Mouse (Mus musculus) cerebellum, adult 9-10 months (tissue): ENCODE measurements around the gene Cpeb1.
A peak's percentile ranks its signal among the peaks of the same experiment; 100 is the strongest.

Source experiments
- DNase-seq: peaks from one replicate; pipeline ENCODE4 v3.0.0; 2022

Gene Cpeb1

DNA sequence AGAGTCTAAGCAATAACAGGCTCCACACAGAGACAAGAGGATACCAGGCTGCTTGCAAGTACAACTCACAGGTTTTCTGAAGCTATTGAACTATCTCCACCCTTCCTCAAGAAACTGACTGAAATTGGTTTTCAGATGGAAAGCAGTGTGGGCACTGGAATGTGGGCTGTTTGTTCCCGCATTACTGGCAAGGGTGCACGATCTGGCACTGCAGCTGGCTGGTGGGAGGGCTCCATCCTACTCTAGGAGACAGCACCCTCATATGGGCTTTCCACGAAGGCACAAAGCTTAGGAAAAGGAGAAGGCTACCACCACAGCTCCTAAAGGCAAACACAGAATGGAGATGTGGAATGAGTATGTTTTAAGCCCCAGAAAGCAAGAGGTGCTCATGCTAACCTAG is 85.5 kb downstream of the Cpeb1 start:
- no peak for DNase-seq

DNA sequence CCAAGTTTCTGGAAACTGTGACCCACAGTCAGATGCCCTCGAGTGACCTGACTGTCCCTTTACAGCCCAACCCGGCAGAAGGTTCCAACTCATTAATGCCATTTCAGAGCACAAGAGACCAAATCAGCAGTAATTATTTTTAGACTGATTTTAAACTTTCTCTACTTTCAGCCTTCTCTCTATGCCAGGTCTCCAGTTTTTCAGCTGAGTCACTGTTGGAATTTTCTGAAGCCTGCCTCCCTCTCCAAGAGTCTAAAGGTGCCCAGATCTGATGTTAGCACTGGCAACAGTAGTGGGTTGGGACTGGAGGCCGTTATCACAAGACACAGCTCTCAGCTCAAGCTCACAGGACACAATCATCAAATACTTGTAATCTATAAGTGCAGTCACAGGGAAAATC is 87.3 kb downstream of the Cpeb1 start:
- DNase-seq: no peak

DNA sequence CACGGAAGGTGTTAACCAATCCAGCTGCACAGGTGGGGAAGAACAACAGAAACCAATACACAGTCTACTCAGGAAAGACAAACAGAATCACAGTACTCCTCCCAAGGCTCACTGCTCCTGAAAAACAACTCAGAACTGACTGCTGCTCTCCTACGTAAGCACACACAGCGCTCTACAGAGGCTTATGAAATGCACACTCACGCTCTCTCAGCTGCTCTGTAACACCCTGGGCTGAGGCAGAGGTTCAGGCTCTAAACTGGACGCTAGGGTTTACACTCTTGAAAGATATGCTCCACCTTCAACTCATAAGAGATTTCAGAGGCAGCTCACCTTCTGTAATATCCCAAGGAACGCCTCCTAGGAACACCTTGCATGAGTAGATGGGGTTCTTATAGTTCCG is 98.3 kb downstream of the Cpeb1 start:
- no peak for DNase-seq

DNA sequence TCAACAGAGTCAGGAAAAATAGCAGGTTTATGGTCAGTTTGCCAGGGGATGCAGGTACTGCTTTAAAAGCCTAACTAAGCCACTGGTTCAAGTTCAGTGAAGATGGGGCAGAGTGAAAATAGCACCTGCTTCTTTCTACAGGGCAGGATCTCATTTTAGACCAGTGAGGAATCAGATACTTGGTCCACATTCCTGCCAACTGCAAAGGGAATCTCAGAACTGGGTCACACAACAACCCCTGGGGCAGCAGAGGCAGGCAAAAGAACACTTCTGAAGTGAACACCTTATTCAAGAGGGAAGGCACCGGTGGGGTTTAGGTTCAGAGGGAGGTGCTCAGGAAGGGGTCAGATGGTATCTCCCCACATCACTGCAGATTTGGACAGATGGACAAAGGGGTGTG is 98.9 kb downstream of the Cpeb1 start:
- no peak for DNase-seq

DNA sequence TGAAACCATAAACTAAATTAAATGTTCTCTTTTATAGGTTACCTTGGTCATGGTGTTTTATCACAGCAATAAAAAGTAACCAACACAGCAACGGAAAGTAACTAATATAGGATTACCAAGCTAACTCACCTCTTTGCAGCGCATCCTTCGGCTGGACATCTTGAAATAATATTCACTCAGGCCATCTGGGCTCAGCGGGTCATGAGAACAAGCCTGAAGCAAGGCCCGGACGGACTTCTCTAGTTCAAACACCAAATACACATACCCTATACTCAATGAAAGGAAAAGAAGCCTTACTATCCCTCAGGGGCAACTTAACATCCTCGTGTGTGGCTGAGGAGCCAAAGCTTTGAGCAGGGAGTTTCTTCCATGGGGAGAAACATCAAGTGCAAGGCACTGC is 99.5 kb downstream of the Cpeb1 start:
- DNase-seq: no peak

DNA sequence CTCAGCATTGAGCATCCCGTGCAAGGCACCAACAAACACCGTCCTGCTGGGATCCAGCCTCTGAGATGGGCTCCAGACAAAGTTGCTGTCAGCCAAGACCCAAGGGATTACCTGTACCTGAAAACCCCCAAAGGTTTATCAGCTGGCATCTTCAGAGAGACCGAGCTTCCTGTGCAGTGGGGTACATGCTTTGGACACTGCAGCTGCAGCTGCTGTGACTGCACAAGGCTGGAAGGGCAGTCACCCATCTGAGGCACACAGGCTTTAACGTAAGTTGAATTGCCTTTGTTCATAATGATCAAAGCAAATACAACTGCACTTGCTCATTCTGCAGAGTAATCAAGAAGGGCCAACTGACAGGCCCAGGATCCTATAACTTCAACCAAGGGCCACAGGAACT is 103.4 kb downstream of the Cpeb1 start:
- no peak for DNase-seq

DNA sequence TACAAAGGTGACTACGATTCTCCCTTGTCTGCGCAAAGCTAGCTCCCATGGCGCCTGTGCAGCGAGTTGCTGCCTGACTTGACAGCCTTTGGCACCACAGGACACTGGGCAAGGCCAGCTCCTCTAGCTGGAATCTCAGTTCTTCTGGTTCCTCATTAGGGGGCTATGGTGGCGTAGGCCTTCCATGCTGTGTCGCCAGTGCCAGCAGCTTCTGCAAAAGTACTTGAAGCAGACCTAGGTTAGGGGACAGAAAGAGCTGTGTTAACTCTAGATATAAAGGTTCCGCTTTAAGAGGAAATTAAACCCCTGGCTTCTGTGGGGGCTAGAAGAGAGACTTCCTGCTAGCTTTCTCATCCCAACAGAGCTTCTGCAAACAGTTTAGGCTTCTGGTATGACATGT is 107.1 kb downstream of the Cpeb1 start:
- DNase-seq: no peak

DNA sequence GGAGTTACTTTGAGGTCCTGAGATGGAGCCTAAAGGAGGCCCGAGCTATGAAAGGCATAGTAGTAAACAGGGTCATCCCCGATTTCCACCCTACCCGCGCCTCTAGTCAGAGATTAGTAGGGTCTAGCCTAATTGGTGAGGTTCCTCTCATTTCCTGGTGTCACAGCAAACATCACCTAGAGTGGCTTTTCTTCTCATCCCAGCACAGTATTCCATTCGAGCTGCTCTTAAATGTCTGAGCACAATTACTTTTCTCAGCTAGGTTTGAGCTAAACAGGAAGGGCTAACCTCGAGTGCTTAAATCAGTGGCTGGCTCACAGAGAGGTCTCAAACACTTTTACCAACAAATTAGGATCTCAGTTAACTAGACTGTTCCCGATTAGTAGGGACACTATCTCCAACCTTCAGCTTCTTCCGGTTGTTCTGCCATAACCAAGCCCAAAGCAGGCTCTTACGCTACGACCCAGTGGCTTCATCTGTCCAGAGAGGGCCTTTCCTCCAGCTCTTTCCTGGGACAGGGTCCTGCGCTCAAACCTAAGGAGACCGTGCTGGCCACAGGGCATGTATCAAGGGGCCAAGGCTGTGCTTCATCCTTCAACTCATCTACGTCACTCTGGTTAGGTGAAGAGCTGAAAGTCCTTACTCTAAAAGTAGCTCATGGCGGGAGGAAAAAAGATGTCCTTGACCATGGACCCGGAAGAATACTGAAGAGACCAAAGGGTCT is 109.7 kb downstream of the Cpeb1 start:
- no peak for DNase-seq

DNA sequence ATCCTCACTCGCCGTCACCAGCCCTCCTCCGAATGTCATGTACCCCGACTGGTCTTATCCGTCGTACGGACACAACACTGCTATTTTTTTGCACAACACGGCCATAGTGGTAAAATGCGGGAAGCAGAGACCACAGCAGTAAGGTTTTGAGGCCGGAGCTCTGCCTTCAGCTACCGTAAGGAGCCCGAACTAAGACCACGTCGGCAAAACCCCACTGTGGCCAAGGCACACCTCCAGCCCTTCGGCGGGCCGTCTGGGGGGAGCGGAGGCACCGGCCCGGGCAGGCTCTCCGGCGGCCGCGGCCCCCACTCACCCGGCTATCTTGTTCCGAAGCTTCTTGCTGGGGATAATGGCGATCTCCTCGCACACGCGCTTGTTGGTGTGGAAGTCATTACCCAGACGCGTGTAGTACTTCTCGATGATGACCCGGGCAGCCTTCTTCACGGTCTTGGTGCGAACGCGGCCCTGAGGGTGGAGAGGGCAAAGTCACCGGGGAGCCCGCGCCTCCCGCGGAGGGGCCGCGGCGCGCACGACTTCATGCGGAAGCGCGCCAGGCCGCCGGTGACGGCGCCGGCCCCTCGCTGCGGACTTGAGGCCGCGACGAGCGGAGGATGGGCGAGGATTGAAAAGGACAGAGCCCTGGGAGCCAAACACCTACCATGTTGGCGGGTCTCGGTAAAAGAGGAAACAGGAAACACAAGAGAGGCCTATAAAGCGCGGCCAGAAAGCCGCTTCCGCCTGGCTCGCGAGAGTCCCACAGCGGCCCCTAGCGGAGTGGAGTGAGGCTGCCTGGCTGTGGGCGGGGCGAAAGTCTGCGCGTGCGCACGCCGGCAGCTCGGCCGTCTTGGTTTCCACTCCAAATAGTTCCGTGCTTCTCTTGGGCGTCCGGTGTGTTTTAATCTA is 110.5 kb downstream of the Cpeb1 start, which contains the start of gene Rps17:
TSS of gene Rps17 (minus strand) at position 711 of the 903 bp plus-strand sequence.
- peak; percentile 96 for DNase-seq

DNA sequence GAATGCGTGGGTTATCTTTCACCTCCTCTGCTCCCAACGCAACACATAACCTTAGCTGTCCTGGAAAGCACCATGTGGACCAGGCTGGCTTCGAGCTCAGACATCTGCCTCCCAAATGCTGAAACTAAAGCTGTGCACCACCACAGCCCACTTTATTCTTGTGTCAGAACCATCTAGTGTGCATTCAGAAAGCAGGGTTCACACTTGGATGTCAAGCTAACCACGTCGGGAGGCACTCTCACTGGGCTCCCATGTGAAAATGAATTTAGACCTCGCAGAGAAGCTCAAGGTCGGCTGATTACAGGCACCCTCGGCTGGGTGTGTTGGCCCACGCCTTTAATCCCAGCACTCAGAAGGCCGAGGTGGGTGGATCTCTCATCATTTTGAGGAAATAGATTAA is 111.4 kb downstream of the Cpeb1 start:
- DNase-seq: no peak

DNA sequence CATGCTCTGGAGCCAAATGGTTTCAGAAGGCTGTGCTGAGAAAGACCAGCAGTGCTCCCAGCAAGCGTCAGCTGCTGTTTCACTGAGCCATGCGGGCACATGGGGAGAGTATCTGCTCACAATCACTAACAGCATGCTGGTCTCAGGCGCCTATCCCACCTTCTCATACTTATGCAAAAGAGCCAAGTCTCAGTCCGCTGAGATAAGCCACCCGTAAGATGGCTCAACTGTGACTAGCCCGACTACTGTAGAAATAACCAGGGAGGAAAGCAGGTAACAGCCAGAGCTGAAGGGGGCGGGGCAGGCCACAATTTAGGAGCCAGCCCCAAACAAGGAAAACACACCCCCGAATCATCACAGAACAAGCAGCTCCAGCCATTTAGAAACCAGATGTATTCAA is 111.9 kb downstream of the Cpeb1 start:
- no peak for DNase-seq

DNA sequence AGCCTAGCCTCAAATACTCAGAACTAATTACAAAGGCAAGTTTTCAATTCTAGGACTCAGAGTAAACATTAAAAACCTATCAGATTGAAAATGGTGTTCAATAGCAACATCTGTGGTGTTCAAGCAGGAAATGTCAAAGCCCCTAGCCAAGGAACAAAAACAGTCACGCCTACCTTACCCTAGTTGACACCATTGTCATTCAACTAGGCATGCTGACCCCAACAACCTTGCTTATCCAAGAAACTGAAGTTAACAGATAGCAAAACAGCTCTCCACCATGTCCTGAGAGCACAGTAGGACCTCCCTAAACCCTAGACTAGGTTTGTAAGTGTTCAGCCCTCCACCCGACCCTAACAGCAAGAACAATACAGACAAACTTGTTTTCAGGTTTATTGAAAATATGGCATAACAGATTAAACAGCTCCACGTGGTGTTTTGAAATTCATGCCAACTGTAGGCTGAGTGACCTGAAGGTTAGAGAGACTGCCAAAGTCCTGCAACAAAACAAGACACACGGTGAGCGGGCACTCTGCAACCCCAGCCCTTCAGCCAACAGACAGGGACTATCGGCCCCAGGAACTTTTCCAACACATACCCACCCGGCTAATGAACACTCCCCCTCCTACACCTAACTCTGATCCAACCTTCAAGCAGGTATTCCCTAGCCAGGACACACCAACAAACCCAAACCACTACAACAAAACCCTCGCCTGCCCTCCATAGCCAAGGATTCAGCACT is 112.7 kb downstream of the Cpeb1 start:
- no peak for DNase-seq

DNA sequence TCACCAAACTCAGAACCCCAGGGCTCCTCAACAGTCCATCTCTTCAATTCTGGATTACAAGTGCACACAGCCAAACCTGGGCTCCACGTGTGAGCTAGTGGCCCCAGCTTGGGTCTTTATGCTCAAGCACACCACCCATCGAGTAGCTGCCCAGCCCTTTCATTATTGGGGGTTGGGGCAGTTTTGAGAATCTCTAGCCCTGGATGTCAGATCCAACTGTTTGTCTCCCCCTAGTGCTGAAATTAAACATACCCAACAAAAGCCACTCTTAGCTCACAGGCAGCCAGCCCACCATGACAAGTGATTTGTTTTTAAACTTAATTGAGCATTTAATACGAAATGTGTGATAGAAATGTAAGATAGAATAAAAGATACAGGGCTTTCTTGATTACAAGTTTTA is 113.7 kb downstream of the Cpeb1 start:
- no peak for DNase-seq

DNA sequence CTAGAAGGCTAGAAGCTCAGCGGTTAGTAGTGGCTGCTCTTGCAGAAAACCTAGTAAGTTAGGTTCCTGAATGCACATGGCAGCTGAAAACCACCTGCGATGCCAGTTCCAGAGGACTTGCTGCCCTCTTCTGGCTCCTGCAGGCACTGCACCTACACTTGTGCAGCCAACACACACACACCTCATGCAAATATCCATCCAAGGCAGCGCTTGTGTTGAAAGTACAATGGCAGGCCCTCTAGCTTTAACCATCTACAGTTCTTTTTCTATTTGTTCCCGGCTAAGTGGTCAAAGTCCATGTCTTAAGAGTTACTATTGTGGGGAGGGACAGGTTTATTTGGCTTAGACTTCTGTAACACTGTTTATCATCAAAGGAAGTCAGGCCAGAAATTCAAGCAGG is 115.5 kb downstream of the Cpeb1 start:
- DNase-seq: no peak

DNA sequence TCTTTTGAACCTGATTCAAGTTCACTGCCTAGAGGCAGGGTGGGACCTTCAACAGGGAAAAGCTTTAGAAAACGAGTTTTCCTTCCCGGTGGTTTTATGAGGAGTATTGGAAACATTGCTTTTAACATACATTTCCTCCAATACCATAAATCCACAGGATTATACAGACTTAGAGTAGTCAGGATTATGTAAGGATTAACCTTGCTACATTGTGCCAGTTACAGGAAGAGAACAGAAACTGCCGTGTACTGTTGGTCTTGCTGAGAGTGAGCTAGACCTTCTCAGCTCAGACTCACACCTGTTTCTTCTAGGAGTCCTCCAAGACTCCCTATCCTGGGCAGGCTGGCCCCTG is 116.8 kb downstream of the Cpeb1 start:
- no peak for DNase-seq

DNA sequence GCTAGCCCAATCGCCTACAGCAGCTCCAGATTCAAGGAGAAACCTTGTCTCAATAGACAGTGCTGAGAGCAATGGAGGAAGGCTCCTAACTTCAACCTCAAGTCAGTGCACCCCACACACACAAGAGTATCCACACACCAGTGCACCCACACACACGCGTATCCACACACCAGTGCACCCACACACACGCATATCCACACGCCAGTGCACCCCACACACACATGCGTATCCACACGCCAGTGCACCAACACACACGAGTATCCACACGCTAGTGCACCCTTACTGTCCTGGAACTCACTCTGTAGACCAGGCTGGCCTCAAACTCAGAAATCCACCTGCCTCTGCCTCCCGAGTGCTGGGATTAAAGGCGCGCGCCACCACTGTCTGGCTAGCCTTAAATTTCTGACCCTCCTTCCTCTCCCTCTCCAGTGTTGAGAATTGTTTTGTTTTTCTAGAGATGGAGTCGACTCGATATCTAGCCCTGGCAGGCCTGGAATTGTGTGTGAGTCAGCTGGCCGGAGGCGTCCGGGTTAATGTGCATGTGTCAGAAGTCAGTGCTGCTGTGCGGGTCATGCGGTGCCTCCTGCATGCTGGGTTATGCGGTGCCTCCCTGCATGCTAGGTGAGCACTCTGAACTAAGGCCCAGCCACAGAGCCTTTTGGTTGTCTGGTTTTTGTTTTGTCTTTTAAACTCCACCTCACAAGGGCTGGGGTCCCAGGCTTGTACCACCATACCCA is 117.3 kb downstream of the Cpeb1 start:
- DNase-seq: no peak

DNA sequence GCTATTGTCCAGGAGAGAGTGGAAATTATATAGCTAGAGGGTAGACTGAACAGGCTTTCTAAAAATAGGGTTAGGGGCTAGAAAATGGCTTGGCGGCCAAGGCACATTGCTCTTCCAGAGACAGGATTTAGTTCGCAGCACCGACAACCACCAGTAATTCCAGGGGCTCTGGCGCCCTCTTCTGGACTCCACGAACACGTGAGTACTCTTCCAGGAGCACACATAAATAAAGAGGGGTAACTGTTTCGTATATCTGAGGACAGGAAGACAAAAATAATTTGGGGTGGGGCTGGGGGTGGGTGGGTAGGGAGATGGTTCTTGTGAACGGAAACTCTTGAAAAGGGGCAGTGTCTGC is 118.9 kb downstream of the Cpeb1 start:
- DNase-seq: no peak

DNA sequence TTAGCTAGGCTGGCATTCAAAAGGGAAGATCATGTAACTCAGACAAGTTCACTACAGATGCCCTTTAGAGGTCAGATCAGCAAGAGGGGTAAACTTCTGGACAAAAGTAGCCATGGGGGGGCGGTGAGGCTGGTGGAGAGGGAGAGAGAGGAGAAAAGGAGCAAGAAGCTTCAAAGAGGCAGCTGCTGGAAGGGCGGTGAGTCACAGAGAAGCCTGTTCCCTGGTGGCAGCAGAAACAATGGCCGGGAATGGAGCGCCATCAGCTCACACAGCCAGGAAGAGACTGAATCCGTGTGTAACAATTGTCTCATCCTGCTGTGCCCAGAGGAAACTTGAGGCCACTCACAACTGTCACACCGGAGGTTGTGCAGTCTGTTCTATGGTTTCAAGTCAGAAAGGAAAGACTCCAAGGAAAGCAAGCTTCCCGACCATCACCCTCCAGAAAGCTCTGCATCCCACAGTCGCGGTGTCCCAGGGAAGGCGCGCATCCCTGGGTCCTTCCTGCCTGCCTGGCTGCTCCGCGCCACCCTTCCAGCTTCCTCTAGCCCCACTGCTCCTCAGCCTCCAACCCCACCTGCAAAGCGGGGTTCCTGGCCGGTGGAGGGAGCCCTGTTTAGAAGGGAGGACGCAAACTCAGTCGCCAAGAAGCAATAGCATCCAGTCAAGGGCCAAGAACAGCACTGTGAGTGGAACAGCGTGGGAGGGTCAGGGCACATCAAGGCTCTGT is 119.4 kb downstream of the Cpeb1 start:
- no peak for DNase-seq

DNA sequence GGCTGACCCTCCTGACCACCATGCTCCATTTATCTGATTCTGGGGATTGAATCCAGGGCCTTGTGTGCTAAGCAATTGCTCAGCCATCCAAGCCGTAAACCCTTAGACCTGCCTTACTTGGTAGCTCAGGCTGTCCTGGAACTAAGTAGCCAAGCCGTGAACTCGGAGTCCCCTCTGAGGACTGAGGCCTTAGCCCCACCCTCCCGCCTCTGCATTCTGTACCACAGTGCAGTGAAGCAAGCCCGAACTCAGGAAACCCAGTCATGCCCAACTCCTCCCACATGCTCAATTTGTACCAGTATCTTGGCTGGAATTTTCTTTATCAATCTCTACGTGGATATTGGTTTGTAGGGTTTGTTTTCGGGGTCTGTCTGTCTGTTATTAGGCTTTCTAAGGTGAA is 123.4 kb downstream of the Cpeb1 start:
- no peak for DNase-seq

DNA sequence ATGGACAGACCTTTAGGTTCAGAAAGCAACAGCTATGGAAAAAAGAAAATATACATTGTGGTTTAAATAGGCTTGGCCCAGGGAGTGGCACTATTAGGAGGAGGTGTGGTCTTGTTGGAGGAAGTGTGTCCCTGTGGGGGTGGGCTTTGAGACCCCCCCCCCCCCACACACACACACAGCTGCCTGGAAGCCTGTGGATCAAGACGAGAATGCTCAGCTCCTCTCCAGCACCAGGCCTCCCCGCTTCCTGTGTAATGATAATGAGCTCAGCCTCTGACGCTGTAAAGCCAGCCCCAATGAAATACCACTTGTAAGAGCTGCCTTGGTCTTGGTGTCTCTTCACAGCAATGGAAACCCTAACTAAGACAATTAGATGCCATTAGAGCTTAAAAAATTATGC is 124.5 kb downstream of the Cpeb1 start:
- DNase-seq: no peak

DNA sequence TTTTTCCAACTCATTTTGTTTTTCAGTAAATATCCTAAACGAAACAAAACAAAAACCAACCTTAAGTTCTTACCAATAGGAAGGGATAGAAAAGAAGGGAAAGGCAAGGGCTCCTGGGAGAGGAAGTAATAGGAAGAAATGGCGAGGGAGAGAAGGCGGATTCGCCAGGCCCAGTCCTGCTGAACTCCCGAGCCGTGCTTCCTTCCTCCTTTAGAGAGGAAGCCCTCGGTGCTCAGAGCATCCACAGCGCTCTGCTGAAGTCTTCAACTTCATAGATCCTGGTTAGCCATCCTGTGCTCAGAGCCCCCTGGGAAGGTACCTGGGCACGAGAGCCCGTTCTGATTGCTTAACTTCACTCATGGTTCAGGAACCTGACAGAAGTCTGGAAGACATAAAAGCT is 127.6 kb downstream of the Cpeb1 start:
- DNase-seq: no peak

DNA sequence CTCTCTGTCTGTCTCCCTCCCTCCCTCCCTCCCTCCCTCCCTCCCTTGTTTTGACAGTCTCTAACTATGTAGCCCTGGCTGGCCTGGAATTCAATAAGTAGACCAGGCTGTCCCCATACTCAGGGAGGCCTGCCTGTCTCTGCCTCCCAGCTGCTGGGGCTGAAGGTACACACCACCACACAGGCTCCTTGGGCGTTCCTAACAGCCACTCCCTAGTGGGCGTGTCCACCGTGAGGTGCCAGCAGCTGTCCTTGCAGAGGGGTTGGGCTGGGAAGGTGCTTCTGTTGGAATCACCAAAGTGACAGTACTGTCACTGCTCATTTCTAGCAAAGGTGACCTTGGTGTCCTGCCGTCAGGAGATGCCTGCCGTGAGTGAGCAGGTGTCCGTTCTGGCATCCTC is 128.4 kb downstream of the Cpeb1 start:
- no peak for DNase-seq
